Mouse (Mus musculus) stomach, postnatal 0 days (tissue): ENCODE data around the gene Zfp791.

ENCODE experiments used
- CTCF ChIP-seq: IDR thresholded peaks from 2 replicates; pipeline ENCODE4 v1.5.1; 2016; ENCODE audit warnings: antibody characterized with exemption, low read depth, mild to moderate bottlenecking, moderate library complexity
- EP300 ChIP-seq: optimal IDR thresholded peaks from 2 replicates; pipeline ENCODE3; 2016; ENCODE audit warnings: antibody characterized with exemption

DNA sequence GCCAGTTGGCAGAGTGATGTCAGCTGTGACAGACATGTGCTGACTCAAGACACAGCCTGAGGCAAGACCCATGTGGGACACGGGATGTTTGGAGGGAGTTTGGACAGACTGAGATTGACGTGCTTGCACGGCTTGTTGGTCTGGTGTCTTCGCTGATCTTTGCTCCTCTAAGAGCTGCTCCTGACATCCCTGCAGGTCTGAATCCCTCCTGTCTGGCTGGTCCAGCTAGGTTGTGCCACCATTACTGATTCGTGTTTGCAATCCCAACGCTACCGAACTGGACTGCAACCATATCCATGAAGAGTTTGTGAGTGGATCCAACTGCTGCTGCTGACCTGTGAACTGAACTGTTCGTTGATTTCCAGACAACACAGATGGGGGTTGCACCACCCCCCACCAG, 796 bp upstream of the Zfp791 start:
- TF ChIP-seq CTCF (no peak), EP300 (no peak)
